Mouse (Mus musculus) thymus, postnatal 25 days (tissue): ENCODE results near the gene Erc2.
"Not testable (repeated sequence)": the region's sequence is repeated elsewhere in the genome, so short reads cannot be mapped to it uniquely, and the experiment has no call there.

Source experiments
- DNase-seq: peaks from one replicate; pipeline ENCODE4 v3.0.0; 2022

Gene Erc2

DNA sequence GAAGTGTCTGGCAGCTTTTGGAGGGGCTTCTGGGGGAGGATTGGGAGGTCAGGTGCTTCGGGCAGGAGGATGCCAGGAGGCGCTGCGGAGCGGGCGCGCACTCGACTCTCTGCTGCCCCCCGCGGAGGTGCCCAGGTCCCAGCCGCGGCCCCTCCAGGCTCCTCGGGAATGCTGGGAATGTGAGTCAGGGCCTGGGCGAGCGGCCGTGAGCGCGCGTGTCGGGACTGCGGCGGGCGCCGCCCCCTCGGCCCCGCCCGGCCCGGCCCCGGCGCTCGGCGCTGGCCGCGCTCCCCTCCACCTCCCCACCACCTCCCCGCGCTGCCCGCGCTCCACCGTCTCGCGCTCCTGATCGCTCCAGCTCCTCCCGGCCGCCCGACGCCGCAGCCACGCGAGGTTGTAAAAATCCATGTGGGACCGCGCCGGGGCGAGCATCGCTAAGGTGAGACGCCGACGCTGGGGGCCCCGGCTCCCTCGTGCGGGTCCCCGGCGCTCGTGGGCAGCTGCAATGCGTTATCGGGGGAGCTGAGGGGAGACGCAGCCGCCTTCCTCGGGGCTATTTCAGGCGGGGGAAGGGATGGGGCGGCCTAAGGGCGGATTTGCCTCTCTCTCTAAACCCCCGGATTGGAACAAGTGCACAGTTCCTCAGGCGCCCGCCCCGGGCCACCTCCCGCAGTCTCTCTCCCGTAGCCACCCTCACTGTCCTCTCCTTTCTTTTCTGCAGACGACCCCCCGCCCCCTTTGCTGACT is at the start of gene Erc2:
Gene Erc2 (plus strand): TSS at position 253 of the 747 bp plus-strand sequence.
- no peak for DNase-seq

- no peak for DNase-seq
Observed at GRCm38 (mm10) chr14:27578443-27578842, 43.8 kb upstream of the Erc2 start.

DNA sequence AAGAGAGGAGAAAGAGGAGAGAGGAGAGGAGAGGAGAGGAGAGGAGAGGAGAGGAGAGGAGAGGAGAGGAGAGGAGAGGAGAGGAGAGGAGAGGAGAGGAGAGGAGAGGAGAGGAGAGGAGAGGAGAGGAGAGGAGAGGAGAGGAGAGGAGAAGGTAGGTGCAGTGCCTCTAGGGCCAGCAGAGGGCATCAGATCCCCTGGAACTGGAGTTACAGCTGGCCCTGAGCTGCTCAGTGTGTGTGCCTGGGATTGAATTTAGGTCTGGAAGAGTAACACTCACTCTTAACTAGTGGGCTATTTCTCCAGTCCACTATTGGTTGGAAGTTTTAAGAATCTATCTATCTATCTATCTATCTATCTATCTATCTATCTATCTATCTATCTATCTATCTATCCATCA is 32.6 kb upstream of the Erc2 start:
- DNase-seq: not testable (repeated sequence)

DNA sequence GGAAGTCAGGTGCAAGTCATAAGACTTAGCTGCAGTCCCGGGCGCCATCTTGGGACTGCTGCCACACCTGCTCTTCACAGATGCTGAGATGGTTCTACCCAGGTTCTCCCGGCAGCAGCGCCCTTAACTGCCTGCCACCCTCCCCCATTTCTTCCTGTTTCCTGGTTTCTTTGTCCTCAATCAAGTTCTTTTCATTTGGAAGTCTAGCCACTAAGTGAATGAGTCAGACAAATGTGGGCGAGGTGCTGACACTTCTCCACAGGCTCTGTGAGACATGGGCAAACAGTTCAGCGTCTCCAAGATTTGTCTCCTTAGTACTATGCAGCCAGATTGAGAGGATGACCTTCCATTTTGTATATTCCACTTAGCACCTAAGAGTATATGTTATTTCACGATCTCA is 30.1 kb upstream of the Erc2 start:
- no peak for DNase-seq

GRCm38 (mm10) chr14:27596265-27596664 is 26.0 kb upstream of the Erc2 start:
- DNase-seq: peak; percentile 77

GRCm38 (mm10) chr14:27602136-27602535 is 20.1 kb upstream of the Erc2 start:
- DNase-seq: no peak

- no peak for DNase-seq
Observed at GRCm38 (mm10) chr14:27607419-27607818, 14.8 kb upstream of the Erc2 start.

GRCm38 (mm10) chr14:27613766-27614165 is 8.5 kb upstream of the Erc2 start:
- no peak for DNase-seq

- DNase-seq: no peak
Observed at GRCm38 (mm10) chr14:27617286-27617685, 4.9 kb upstream of the Erc2 start.

- no peak for DNase-seq
Observed at GRCm38 (mm10) chr14:27621576-27621975, 652 bp upstream of the Erc2 start.

DNA sequence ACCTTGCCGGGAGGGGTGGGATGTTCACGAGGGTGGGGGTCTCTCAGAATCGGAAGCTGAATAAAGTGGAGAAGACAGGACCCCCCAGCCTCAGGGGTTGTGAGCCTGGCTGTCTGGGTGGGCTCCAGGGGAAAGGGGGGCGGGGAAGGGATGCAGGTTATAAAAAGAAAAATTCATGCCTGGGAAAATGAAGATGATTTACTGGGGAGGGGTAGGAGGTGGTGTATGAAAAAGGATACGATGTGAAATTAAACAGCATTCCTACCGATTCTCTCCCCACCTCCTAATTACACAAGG is 643 bp downstream of the Erc2 start:
- no peak for DNase-seq

DNA sequence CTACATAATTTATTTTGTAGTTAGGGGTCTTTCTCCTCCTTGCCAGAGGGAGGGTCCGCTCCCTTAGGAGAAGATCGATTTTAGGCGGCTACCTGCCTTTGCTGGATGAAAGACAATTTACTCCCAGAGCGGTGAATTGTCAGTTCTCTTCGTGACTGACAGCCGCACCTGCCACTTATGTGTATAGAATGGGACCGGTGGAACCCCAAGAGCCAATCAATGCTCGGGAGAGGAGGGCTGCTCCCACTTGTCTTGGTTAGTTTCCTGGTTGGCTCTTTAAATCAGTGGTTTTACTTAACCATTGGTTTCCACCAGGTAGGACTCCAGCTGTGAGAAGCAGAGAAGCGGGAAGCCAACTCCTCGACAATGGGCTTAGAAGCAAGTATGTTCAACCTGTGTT is 1.1 kb downstream of the Erc2 start:
- DNase-seq: no peak

DNA sequence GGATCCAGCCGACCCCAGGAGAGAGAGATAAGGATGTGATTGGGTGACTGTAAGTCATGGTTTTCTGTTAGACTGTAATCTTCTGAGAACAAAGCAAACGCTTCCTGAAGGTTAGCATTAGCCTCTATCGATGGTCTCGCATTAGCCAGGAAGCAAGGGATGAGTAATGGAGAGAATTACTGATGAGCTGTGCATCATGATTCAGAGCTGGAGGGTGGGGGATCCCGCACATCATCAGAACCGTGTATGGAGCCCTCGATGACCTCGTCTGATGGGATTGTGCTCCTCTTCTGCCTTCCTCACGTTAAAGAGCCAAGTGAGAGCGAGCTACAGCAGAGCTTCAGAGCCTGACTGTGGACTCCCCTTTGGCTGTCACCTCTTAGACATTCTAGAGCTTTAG is 6.5 kb downstream of the Erc2 start:
- no peak for DNase-seq

GRCm38 (mm10) chr14:27629369-27630012 is 7.3 kb downstream of the Erc2 start:
- DNase-seq: no peak

DNA sequence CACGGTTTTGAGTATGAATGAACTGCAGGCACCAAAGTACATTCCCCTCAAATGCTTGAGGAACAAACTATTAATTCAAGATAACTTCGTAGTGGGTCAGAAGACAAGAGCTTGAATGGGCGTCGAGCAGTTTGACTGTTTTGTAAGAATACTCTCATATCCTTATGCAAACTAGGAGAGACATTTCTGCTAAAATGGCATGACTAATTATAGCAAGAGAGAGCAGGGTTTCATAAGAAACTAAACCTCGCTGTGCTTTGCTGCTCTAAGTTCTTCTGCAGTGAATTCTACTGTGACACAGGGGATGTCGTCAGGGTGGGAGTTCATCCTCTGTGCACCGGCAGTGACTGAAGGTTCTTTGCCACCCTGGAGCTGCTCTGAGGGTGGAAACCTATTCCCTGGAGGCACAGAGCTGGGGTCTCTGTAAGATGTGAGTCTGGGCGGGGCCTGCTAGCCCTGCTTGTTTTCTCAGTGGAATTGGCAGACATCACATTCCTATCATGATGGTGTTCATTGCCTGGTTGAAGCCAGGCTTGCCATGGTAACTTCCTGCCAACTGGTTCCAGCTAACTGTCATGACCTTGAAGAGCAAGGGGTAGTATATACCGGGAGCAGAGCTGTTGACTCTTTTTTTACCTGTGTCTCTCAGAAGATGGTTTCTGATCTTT is 8.9 kb downstream of the Erc2 start:
- DNase-seq: no peak

GRCm38 (mm10) chr14:27634761-27635160 is 12.5 kb downstream of the Erc2 start:
- DNase-seq: no peak

DNA sequence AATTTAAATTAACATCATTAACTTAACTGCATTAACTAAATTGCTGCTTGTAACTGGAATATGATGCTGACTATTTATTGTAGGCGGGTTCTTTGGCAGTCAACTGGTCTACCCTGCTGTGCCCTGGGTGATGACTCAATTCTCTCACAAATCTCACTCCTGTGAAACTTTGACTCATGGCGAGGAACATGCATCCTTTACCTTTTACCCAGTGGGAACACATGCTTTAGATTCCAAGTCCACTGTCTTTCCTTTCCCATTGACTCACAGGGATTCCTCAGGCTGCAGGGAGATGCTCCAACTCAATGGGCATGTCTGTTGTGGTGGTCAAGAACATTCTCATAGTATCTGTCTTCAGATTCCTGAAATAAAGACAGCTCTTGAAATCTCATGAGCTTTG is 14.3 kb downstream of the Erc2 start:
- DNase-seq: no peak

DNA sequence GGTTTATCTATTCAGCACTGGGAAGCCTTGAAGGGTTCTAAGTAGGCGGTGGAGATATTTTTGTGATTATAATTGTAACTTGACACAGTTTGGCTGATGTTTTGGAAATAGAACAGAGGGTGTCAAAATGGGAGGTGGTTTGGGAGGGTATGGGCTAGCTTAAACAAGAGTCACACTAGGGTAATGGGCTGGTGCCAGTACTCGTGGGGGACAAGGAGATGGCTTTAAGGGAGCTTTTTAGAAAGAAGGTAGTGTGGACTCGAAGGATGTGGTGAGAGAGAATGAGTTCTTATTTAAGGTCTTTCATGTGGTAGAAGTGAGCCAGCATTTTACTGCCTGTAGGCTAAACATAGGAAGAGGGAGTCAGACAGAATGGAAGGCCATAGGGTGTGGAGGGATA is 19.2 kb downstream of the Erc2 start:
- DNase-seq: no peak

- no peak for DNase-seq
Observed at GRCm38 (mm10) chr14:27642981-27643380, 20.8 kb downstream of the Erc2 start.

DNA sequence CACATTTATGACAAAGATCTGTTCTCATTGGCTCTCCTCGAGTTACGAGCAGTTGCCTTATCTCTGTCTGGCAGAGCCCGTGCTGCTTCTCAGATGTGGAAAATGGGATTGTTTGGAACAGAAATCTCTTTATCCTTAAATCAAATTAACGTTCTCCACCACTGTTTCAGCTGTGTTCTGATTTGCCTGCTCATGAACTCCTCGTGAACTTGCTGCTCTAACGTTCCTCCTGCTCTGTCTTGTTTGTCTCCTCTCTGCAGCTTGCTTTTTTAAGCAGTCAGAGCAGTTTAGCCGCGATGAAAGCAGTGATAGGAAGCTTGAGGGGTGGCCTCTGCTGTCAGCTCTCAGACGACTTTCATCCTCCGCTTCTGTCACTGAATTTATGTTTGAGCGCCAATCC is 32.4 kb downstream of the Erc2 start:
- no peak for DNase-seq

GRCm38 (mm10) chr14:27658616-27659015 is 36.4 kb downstream of the Erc2 start:
- no peak for DNase-seq

DNA sequence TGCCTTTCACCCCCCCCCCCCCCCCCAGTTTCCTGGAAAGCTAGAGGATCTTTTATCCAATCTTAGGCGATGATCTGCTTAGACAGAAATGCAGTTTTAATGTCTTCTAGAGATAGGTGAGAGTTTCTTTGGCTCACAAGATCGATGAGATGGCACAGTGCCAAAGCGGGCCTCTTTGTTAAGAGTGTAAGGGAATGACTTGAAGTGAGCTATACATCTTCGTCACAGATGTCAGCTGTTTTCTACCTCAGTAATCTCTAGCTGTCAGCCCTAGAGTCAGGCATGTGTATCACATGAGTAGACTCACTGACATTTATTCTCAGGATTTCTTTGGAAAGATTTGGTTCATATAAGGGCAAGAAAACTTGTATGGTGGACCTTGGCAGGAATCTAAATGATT is 39.2 kb downstream of the Erc2 start:
- DNase-seq: no peak

DNA sequence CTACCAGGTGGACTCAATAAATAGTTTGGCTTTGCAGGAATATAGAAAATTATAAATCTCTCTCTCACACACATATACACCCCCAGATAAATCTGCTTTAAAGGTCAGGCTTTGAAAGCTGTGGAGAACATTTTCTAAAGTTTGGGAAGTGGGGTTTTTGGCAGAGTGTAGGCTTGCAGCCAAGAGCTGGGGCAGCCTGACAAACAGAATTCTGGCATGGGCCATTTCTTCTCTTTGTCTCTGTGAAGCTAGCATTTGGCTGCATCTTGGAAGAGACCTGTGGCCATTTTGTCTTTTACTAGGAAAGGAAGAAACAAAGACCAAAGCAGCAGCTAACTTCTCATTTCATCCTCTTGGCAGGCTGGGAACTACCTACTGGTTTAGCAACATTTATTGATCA is 40.0 kb downstream of the Erc2 start:
- no peak for DNase-seq
